Mouse (Mus musculus) brain, embryonic 14.5 days (tissue): ENCODE measurements at regions not wholly inside any gene's neighbourhood (a gene's known extent, or its start where the extent isn't known, plus 50 kb on each side); places are given as distances from the start of the nearest gene placed in this dataset.
"Not testable (repeated sequence)": the region's sequence is repeated elsewhere in the genome, so short reads cannot be mapped to it uniquely, and the experiment has no call there.

Source experiments
- DNase-seq: peaks from one replicate; pipeline ENCODE4 v3.0.0-alpha.2; 2011; ENCODE audit warnings: low read depth
- CTCF ChIP-seq: fragments of 200-500 bp; IDR thresholded peaks from 2 replicates; pipeline ENCODE4 v1.5.1; 2012; ENCODE audit warnings: inconsistent platforms, mild to moderate bottlenecking, moderate library complexity, borderline replicate concordance; ENCODE audit not compliant: insufficient read depth, insufficient read length; ENCODE audit errors: extremely low read depth
- POLR2A ChIP-seq: fragments of 200-500 bp; IDR thresholded peaks from 2 replicates; pipeline ENCODE4 v1.6.1; 2012; ENCODE audit warnings: mild to moderate bottlenecking, inconsistent platforms, borderline replicate concordance; ENCODE audit not compliant: poor library complexity, insufficient read depth, insufficient read length, severe bottlenecking; ENCODE audit errors: extremely low read depth

DNA sequence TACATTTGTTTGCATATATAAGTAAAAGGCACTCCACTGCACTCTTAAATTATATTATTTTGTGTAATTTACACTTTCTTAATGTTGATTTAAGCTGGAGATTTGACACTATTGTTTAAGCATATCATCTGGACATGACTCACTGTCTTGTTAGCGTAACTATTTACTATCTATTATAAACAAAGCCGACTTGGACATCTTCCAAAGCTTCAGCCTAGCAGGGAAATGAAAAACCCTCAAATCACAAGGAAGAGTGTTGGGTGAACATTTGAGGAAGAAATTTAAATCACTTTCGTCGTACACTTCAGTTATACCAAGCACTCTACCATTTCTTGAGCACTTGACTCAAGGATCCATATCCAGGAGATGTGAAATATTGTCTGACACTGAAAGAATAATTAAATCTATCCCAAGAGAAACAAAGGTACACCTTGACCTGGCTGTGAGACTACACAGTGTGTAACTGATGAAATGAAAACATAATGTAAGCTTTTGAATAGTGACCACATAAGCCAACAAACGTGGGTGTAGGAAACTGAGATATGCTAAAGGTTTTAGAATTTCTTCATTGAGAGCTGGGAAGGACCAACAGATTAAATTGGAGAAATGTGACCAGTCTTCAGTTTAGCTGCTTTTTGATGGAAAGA, 160.0 kb upstream of the Ghr start:
- TF ChIP-seq CTCF (no peak), POLR2A (no peak)
- no peak for DNase-seq

DNA sequence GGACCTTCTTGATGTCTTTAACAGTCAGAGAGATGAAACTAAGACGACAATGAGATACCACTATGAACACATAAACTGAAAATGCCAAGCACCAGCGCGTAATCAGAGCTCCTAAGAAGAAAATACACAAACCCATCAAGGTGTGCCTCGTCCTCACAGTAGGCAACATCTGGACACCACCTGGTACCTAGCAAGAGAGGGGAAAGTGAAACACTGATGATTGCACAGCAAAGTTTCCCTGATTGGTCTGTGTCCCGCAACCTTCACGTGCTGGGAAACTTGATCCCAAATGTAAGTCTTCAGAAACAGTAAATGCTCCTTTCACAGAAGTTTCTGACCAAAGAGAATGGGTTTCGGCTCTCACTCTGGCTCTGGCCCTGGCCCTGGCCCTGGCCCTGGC, 158.9 kb upstream of the Ghr start:
- DNase-seq: no peak
- TF ChIP-seq CTCF: no peak
- no peak for TF ChIP-seq POLR2A

DNA sequence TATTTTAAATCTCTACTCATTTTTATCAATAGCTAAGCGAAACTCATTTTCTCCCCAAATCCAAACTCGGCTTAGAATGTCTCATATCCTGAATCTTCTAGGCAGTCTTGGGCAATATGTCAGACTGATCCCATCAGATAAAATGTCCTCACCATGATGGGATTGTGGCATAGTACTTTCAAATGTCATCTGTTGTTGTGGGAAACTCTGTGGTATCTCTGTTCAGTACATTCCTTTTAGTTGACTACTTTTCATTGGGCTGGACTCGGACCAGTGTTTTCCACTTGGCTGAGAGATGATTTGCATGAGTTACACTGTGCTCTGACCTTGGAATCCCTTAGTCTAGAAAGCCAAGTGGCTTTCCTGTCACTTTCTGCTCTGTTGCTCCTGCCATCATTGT, 141.9 kb upstream of the Ghr start:
- TF ChIP-seq POLR2A: no peak
- TF ChIP-seq CTCF: no peak
- DNase-seq: no peak

DNA sequence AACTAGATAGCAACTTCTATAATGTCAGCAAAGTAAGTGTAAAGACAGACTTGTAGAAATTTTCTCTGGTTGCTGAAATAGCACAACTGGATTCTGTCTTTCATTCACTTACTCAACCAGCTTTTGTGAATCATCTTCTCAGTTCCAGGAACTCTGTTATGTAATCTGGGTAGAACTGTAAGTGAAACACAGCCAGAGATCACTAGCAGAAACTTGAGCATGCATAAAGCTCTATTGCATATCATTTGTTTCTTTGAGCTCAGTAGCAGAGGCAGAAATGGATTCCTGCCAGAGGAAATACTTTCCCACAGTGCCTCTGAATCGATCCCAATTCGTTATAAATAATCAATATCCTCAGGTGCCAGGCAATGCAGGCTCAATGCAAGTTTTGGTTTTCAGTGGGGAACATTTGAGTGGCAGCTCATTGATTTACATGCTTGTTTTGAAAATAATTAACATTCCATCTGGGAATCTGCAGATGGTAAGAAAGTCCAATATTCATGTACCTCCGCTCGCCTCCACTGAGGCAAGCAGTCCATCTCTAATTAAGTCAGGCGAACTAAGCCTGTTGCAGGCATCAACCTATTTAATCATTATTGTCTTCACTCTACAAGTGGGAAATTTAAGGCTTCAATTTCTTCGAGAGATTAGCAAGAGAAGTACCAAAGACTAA, 137.5 kb upstream of the Ghr start:
- TF ChIP-seq POLR2A (no peak), CTCF (no peak)
- DNase-seq: peak; percentile 7

DNA sequence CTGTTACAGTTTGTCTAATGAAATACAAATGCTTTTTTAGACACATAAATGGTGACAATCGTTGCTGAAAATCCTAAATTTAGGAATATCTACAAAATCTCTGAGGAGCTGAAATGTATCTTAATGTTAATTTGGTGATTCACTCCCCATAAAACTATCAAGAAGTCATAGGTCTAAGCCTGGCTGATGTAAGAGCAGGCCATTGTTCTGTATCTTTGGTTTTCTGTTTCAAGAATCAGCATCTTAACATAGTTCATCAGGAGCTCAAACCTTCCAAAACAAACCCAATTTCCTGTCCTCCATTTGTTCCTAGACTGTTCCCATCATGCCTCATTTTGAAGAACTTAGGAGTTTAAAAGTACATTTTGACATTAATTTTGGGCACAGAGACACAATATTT, 128.5 kb upstream of the Ghr start:
- no peak for TF ChIP-seq POLR2A
- no peak for TF ChIP-seq CTCF
- DNase-seq: no peak

- no peak for DNase-seq
Observed at GRCm38 (mm10) chr15:3707089-3708078, 124.1 kb upstream of the Ghr start.

DNA sequence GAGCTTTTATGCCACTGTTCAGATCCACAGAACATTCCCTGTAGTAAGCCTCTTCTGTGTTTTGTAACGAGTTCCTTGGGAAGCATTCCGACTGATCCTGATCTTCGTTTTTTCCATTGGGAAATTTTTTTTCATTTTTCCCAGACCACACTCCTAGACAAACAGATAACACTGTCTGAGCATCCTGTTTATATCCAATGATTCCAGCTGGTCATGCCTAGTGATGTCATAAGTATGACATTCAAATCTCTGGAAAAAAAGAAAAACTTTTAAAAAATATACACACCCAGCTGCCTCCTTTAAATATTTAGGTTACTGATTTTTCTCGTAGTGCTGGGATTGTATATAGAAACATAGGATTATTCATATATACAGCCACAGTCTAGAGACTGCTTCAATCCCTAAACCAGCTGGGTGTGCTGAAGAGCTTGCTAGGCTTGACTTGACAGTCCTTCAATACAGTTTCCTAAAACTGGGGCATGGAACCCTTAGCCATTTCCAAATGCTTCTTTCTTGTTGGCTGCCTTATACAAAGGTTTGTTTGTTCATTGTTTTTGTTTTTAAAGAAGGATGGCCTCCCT, 116.0 kb upstream of the Ghr start:
- DNase-seq: no peak
- TF ChIP-seq POLR2A: no peak

More at GRCm38 (mm10) chr15:3707089-3708078, 124.1 kb upstream of the Ghr start:
- no peak for TF ChIP-seq CTCF
- no peak for TF ChIP-seq POLR2A

DNA sequence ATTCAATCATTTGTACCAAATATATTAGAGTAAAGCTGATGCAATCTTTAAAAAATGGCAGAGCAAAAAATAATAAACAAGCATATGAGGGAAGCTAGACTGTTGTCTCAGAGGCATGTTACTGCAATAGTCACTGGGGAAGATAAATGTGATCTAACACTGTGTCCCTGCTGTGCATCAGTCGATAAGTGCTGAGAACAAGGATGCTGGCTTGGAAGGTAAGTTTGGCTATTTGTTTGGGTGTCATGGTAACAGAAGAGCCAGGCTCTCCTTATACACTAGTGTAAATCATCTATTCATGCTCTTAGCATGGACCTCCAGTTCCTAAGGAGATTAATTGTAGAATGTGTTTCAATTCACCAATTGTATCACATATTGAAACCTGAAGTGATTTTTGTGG, 102.0 kb upstream of the Ghr start:
- peak; percentile 28 for DNase-seq
- TF ChIP-seq POLR2A (no peak), CTCF (no peak)

GRCm38 (mm10) chr15:3677026-3677425, 93.7 kb upstream of the Ghr start:
- DNase-seq: not testable (repeated sequence)

- TF ChIP-seq POLR2A (no peak), CTCF (no peak)
- DNase-seq: no peak
Observed at GRCm38 (mm10) chr15:3672586-3672985, 89.3 kb upstream of the Ghr start.

DNA sequence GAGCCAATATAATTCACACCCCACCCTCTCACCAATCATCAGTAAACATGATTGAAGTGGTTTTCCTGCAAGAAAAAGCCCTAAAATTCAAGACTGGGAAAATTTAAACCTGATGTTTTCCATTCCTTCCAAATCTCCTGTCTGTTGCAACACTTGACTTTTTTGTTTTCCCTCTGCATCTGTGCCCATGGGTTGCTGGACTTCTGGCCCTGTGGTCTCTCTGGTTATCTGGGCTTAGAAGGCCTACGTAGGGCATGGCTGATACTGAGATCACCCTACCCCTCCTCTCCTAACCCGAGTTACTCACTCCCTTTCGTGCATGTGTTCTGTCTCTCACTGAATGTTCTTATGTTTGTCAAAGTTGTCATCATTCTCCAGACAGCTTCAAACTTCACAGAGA, 87.9 kb upstream of the Ghr start:
- no peak for DNase-seq
- TF ChIP-seq POLR2A: no peak
